Mouse (Mus musculus) heart, embryonic 15.5 days (tissue): ENCODE data around the gene Atl2. TPM values are rescaled to one million over a fixed set of nuclear protein-coding genes. Genes with fewer than 3 reads are reported as not detected.

Experiments
- ATAC-seq: fragments of 200-750 bp; cut with Nextera tagmentation; replicated peaks from 2 replicates; pipeline ENCODE4 v1.8.0; 2017; ENCODE audit warnings: low read depth, moderate TSS enrichment; ENCODE audit not compliant: insufficient number of reproducible peaks, insufficient read depth, low FRiP score
- H3K27ac ChIP-seq: fragments of 300-500 bp; sonication (generic); 2 replicates; pipeline ENCODE4 v1.5.1; 2015; ENCODE audit warnings: mild to moderate bottlenecking, inconsistent platforms
- H3K27me3 ChIP-seq: fragments of 300-500 bp; sonication (generic); 2 replicates; pipeline ENCODE4 v1.6.1; 2015; ENCODE audit warnings: inconsistent platforms
- H3K36me3 ChIP-seq: fragments of 300-500 bp; sonication (generic); 2 replicates; pipeline ENCODE4 v1.6.1; 2015; ENCODE audit warnings: mild to moderate bottlenecking, inconsistent platforms
- H3K4me1 ChIP-seq: fragments of 300-500 bp; sonication (generic); replicated peaks from 2 replicates; pipeline ENCODE4 v1.6.1; 2015; ENCODE audit warnings: inconsistent platforms
- H3K4me2 ChIP-seq: fragments of 300-500 bp; sonication (generic); 2 replicates; pipeline ENCODE4 v1.6.1; 2015; ENCODE audit warnings: inconsistent platforms, mild to moderate bottlenecking, moderate library complexity
- H3K4me3 ChIP-seq: fragments of 300-500 bp; sonication (generic); 2 replicates; pipeline ENCODE4 v1.5.1; 2015; ENCODE audit warnings: mild to moderate bottlenecking, inconsistent platforms
- H3K9ac ChIP-seq: fragments of 300-500 bp; sonication (generic); 2 replicates; pipeline ENCODE4 v1.6.1; 2015; ENCODE audit warnings: mild to moderate bottlenecking, inconsistent platforms
- H3K9me3 ChIP-seq: fragments of 300-500 bp; sonication (generic); replicated peaks from 2 replicates; pipeline ENCODE4 v1.6.1; 2016; ENCODE audit warnings: inconsistent platforms
- WGBS: fragments of 180-500 bp; shearing (Covaris S2); methylation state at CpG from one replicate; pipeline ENCODE4 v1.1.7; 2015; ENCODE audit warnings: mixed read lengths; 5-methylcytosine and 5-hydroxymethylcytosine counted together
- polyA plus RNA-seq: library from polyadenylated mRNA; unstranded; fragments of >200 nt; fragmentation: Nextera tagmentation; extraction: Ambion mirVana; gene quantifications from 2 replicates; pipeline ENCODE4 v1.2.1, GENCODE M21; 2015

Atl2 gene
- polyA plus RNA-seq, 1 experiment from 2014 or later: 23.7 TPM

GRCm38 (mm10) chr17:79816896-79817295, 79.0 kb downstream of the Atl2 start:
- no peak for ATAC-seq

GRCm38 (mm10) chr17:79810421-79810820, 85.5 kb downstream of the Atl2 start:
- Histone ChIP-seq H3K27ac (no peak overlapping the region), H3K4me1 (no peaks in the 10 kb centered on the region), H3K4me3 (no peak overlapping the region), H3K9me3 (no peaks in the 10 kb centered on the region), H3K4me2 (no peak overlapping the region), H3K36me3 (no peaks in the 10 kb centered on the region), H3K9ac (no peak overlapping the region), H3K27me3 (no peaks in the 10 kb centered on the region)
- no peak for ATAC-seq
- 83% methylated on average over 9 of the region's 9 CpGs for WGBS

More at GRCm38 (mm10) chr17:79816896-79817295, 79.0 kb downstream of the Atl2 start:
- Histone ChIP-seq H3K9ac (no peak overlapping the region), H3K4me1 (no peaks in the 10 kb centered on the region), H3K36me3 (no peaks in the 10 kb centered on the region), H3K4me3 (no peak overlapping the region), H3K9me3 (no peaks in the 10 kb centered on the region), H3K4me2 (no peak overlapping the region), H3K27me3 (no peaks in the 10 kb centered on the region), H3K27ac (no peak overlapping the region)
- WGBS: 77% methylated on average over 6 of the region's 6 CpGs

GRCm38 (mm10) chr17:79809491-79810316, 86.2 kb downstream of the Atl2 start:
- no peak overlapping the region for H3K4me2 ChIP-seq
- no peaks in the 10 kb centered on the region for H3K9me3 ChIP-seq
- H3K36me3 ChIP-seq: no peaks in the 10 kb centered on the region
- no peak for ATAC-seq
- 74% methylated on average over 23 of the region's 23 CpGs for WGBS
- H3K9ac ChIP-seq: no peak overlapping the region
- H3K27ac ChIP-seq: no peak overlapping the region
- H3K4me1 ChIP-seq: no peaks in the 10 kb centered on the region
- H3K4me3 ChIP-seq: no peak overlapping the region
- H3K27me3 ChIP-seq: no peaks in the 10 kb centered on the region

- Histone ChIP-seq H3K4me2 (no peak overlapping the region), H3K27me3 (no peaks in the 10 kb centered on the region), H3K36me3 (no peaks in the 10 kb centered on the region), H3K9ac (no peak overlapping the region), H3K9me3 (no peaks in the 10 kb centered on the region), H3K4me3 (no peak overlapping the region), H3K4me1 (no peaks in the 10 kb centered on the region), H3K27ac (no peak overlapping the region)
- WGBS: 84% methylated on average over 8 of the region's 8 CpGs
- no peak for ATAC-seq
Observed at GRCm38 (mm10) chr17:79807237-79807930, 88.5 kb downstream of the Atl2 start.

- H3K27ac ChIP-seq: no peak overlapping the region
- H3K9me3 ChIP-seq: no peaks in the 10 kb centered on the region
- H3K9ac ChIP-seq: no peak overlapping the region
- no peaks in the 10 kb centered on the region for H3K36me3 ChIP-seq
- H3K4me3 ChIP-seq: no peak overlapping the region
- no peaks in the 10 kb centered on the region for H3K27me3 ChIP-seq
- no peak for ATAC-seq
- H3K4me2 ChIP-seq: no peak overlapping the region
- 55% methylated on average over 2 of the region's 2 CpGs for WGBS
- H3K4me1 ChIP-seq: no peaks in the 10 kb centered on the region
Observed at GRCm38 (mm10) chr17:79804747-79805146, 91.2 kb downstream of the Atl2 start.

- H3K4me3 ChIP-seq: no peak overlapping the region
- no peak overlapping the region for H3K9ac ChIP-seq
- no peaks in the 10 kb centered on the region for H3K36me3 ChIP-seq
- ATAC-seq: no peak
- no peak overlapping the region for H3K4me2 ChIP-seq
- 59% methylated on average over 7 of the region's 7 CpGs for WGBS
- H3K4me1 ChIP-seq: no peaks in the 10 kb centered on the region
- no peaks in the 10 kb centered on the region for H3K9me3 ChIP-seq
- no peaks in the 10 kb centered on the region for H3K27me3 ChIP-seq
- H3K27ac ChIP-seq: no peak overlapping the region
Observed at GRCm38 (mm10) chr17:79802056-79802455, 93.9 kb downstream of the Atl2 start.

GRCm38 (mm10) chr17:79798831-79799230, 97.1 kb downstream of the Atl2 start:
- no peak overlapping the region for H3K27ac ChIP-seq
- H3K9me3 ChIP-seq: no peaks in the 10 kb centered on the region
- no peaks in the 10 kb centered on the region for H3K27me3 ChIP-seq
- ATAC-seq: no peak
- WGBS: 87% methylated on average over 10 of the region's 10 CpGs
- no peak overlapping the region for H3K9ac ChIP-seq
- H3K36me3 ChIP-seq: no peaks in the 10 kb centered on the region
- no peaks in the 10 kb centered on the region for H3K4me1 ChIP-seq
- H3K4me2 ChIP-seq: no peak overlapping the region
- no peak overlapping the region for H3K4me3 ChIP-seq

Other genes with a start within 250 kb of the Atl2 start
- 1.7 and 4.5 TPM in 2 replicates for gene Cyp1b1, start 181.1 kb downstream of the Atl2 start, polyA plus RNA-seq
- 37.2 and 48.7 TPM in 2 replicates for gene Hnrnpll, start 166.2 kb upstream of the Atl2 start, polyA plus RNA-seq
- gene Galm, start 231.3 kb upstream of the Atl2 start, polyA plus RNA-seq: 13.0 and 13.4 TPM in 2 replicates